In genomic region chr13:53205128-53205911, GRCm38 (mm10) we compare ENCODE assay signal across 9 mouse cellular contexts.
DNase-seq lines count a peak whose midpoint lies in the region; ATAC-seq and TF ChIP-seq lines count a peak whose summit lies in the region.
"Had no signal": no experiment of that assay in that cellular context is flagged by ENCODE, and none has a peak within 500 bp of the region (broad histone marks: within the 10 kb centered on the region; RNA-seq: fewer than 3 reads in every experiment).

No protein-coding gene starts in this region.

- ATAC-seq in kidney, postnatal 0 days (replicated peaks; ENCODE audit: low FRiP score, low read depth) = peak; percentile 26; the same call in 1 of the 2 replicates
- ATAC-seq in embryonic facial prominence, embryonic 15.5 days (ENCODE audit: insufficient number of reproducible peaks, low FRiP score, low TSS enrichment, low read depth) = peak; percentile 77
- peak; percentile 77 for ATAC-seq in limb, embryonic 15.5 days (ENCODE audit: insufficient number of reproducible peaks, low FRiP score, low TSS enrichment, low read depth)
- ATAC-seq: Patski had no signal

- DNase-seq in kidney, postnatal 0 days (ENCODE audit: low spot score) = peak; percentile 59
- DNase-seq in kidney, adult 11 months = no peak
- peak; percentile 59 for DNase-seq in embryo, embryonic 10 days (ENCODE audit: low spot score)
- no peak for DNase-seq in B cell, adult 2 months
- no peak for DNase-seq in spleen, adult 18-20 months
- DNase-seq in thymus, postnatal 36 days = no peak

- H3K4me1 ChIP-seq in kidney, postnatal 0 days (replicated peaks; ENCODE audit: insufficient read depth, low read length) = peaks cover 20% of the 10 kb centered on the region
- peaks cover 85% of the 10 kb centered on the region for H3K4me1 ChIP-seq in embryonic facial prominence, embryonic 15.5 days
- H3K4me1 ChIP-seq in limb, embryonic 15.5 days = peaks cover 76% of the 10 kb centered on the region

- H3K27me3 ChIP-seq in kidney, postnatal 0 days (ENCODE audit: insufficient read depth, low read length) = no peaks in the 10 kb centered on the region
- H3K27me3 ChIP-seq in embryonic facial prominence, embryonic 15.5 days = no peaks in the 10 kb centered on the region
- no peaks in the 10 kb centered on the region for H3K27me3 ChIP-seq in limb, embryonic 15.5 days

- H3K27ac ChIP-seq in kidney, postnatal 0 days = 0 out of 2 replicates have a peak overlapping the region, but pooled peaks have one; percentile 0
- H3K27ac ChIP-seq in embryonic facial prominence, embryonic 15.5 days (replicated peaks) = peak overlapping the region; percentile 85
- H3K27ac ChIP-seq in limb, embryonic 15.5 days = peak overlapping the region; percentile 71

- WGBS in kidney, postnatal 0 days = 24% methylated on average over 17 of the region's 17 CpGs
- WGBS in embryonic facial prominence, embryonic 15.5 days = 15% methylated on average over 17 of the region's 17 CpGs
- 14% methylated on average over 17 of the region's 17 CpGs for WGBS in limb, embryonic 15.5 days

- H3K9ac ChIP-seq in kidney, postnatal 0 days (ENCODE audit: low read depth, low read length) = no peak overlapping the region
- no peak overlapping the region for H3K9ac ChIP-seq in embryonic facial prominence, embryonic 15.5 days
- H3K9ac ChIP-seq in limb, embryonic 15.5 days = no peak overlapping the region

- no peak for TF ChIP-seq CTCF in kidney, postnatal 0 days (IDR thresholded peaks at IDR 0.05; ENCODE audit: low read depth)

- H3K9me3 ChIP-seq in kidney, postnatal 0 days (replicated peaks; ENCODE audit: low read length) = no peaks in the 10 kb centered on the region
- no peaks in the 10 kb centered on the region for H3K9me3 ChIP-seq in embryonic facial prominence, embryonic 15.5 days (replicated peaks)
- no peaks in the 10 kb centered on the region for H3K9me3 ChIP-seq in limb, embryonic 15.5 days

- H3K4me3 ChIP-seq in kidney, postnatal 0 days (replicated peaks; ENCODE audit: low read depth, low read length) = no peak overlapping the region
- H3K4me3 ChIP-seq in embryonic facial prominence, embryonic 15.5 days (replicated peaks) = no peak overlapping the region
- no peak overlapping the region for H3K4me3 ChIP-seq in limb, embryonic 15.5 days

- no peaks in the 10 kb centered on the region for H3K36me3 ChIP-seq in kidney, postnatal 0 days (ENCODE audit: insufficient read depth, low read length)
- H3K36me3 ChIP-seq in embryonic facial prominence, embryonic 15.5 days = no peaks in the 10 kb centered on the region
- no peaks in the 10 kb centered on the region for H3K36me3 ChIP-seq in limb, embryonic 15.5 days

- no peak overlapping the region for H3K4me2 ChIP-seq in kidney, postnatal 0 days (ENCODE audit: low read length)
- peak overlapping the region; percentile 21 for H3K4me2 ChIP-seq in embryonic facial prominence, embryonic 15.5 days (replicated peaks)
- H3K4me2 ChIP-seq in limb, embryonic 15.5 days = peak overlapping the region; percentile 28

Comparison
In these comparisons a context has a peak if more than half of its experiments do, and no peak if none do; other contexts are left out.
1. DNase-seq: peak in kidney, postnatal 0 days (single experiment) and embryo, embryonic 10 days (single experiment); none in kidney, adult 11 months (single experiment), B cell, adult 2 months (0 of 2), spleen, adult 18-20 months (0 of 2) and thymus, postnatal 36 days (0 of 2).
2. ATAC-seq: peak in every context shown above with its lines; median percentile 77 in embryonic facial prominence, embryonic 15.5 days; 77 in limb, embryonic 15.5 days; 26 in kidney, postnatal 0 days.
3. H3K27ac ChIP-seq: peak in every context shown above with its lines; median percentile 85 in embryonic facial prominence, embryonic 15.5 days; 71 in limb, embryonic 15.5 days; 0 in kidney, postnatal 0 days.